Mouse (Mus musculus): ENCODE data around the gene Arid4a. TPM values are rescaled to one million over a fixed set of nuclear protein-coding genes. Genes with fewer than 3 reads are reported as not detected.

The Arid4a gene
- total and polyA plus RNA-seq, 3 experiments, result 12.4 to 57.5 (median 57.4) TPM

- 0 out of 2 replicates have a peak, but pooled peaks have one; percentile 2 for ATAC-seq (ENCODE audit: extremely low read depth, insufficient number of reproducible peaks, low FRiP score, poor library complexity, severe bottlenecking)
Measured at GRCm38 (mm10) chr12:71053031-71053430, 37.2 kb downstream of the Arid4a start.

GRCm38 (mm10) chr12:71053486-71053885 is 37.7 kb downstream of the Arid4a start:
- H3K9me3 ChIP-seq (replicated peaks), result no peaks in the 10 kb centered on the region
- ATAC-seq (ENCODE audit: extremely low read depth, insufficient number of reproducible peaks, low FRiP score, poor library complexity, severe bottlenecking) (no peak), DNase-seq (ENCODE audit: low spot score) (no peak)
- no peak for TF ChIP-seq CTCF (IDR thresholded peaks at IDR 0.05; ENCODE audit: low read depth, low read length)
- TF ChIP-seq GATA2 (IDR thresholded peaks at IDR 0.05; ENCODE audit: borderline replicate concordance, low read depth, low read length), result no peak
- no peak for TF ChIP-seq POLR2AphosphoS5 (IDR thresholded peaks at IDR 0.05; ENCODE audit: insufficient replicate concordance, low read depth, low read length)
- TF ChIP-seq GATA1 (IDR thresholded peaks at IDR 0.05; ENCODE audit: borderline replicate concordance, low read length), result no peak
- no peak for TF ChIP-seq TAL1 (conservative IDR thresholded peaks at IDR 0.05; ENCODE audit: low read depth, low read length)
- peaks cover 61% of the 10 kb centered on the region for H3K36me3 ChIP-seq (replicated peaks)
- H3K27me3 ChIP-seq (ENCODE audit: insufficient read depth, low read length), result no peaks in the 10 kb centered on the region
- H3K4me1 ChIP-seq (ENCODE audit: insufficient read depth, low read depth, low read length), result peaks cover 23% of the 10 kb centered on the region
- H3K4me3 ChIP-seq (ENCODE audit: low read depth, low read length), result no peak overlapping the region

More at GRCm38 (mm10) chr12:71053031-71053430, 37.2 kb downstream of the Arid4a start:
- no peaks in the 10 kb centered on the region for H3K27me3 ChIP-seq (ENCODE audit: insufficient read depth, low read length)
- H3K36me3 ChIP-seq (replicated peaks), result peaks cover 65% of the 10 kb centered on the region
- no peak for TF ChIP-seq POLR2AphosphoS5 (IDR thresholded peaks at IDR 0.05; ENCODE audit: insufficient replicate concordance, low read depth, low read length)
- no peak for TF ChIP-seq TAL1 (conservative IDR thresholded peaks at IDR 0.05; ENCODE audit: low read depth, low read length)
- no peak for TF ChIP-seq CTCF (IDR thresholded peaks at IDR 0.05; ENCODE audit: low read depth, low read length)
- no peak for TF ChIP-seq GATA2 (IDR thresholded peaks at IDR 0.05; ENCODE audit: borderline replicate concordance, low read depth, low read length)
- TF ChIP-seq GATA1 (IDR thresholded peaks at IDR 0.05; ENCODE audit: borderline replicate concordance, low read length), result no peak
- no peaks in the 10 kb centered on the region for H3K9me3 ChIP-seq (replicated peaks)
- no peak for DNase-seq (ENCODE audit: low spot score)
- peaks cover 26% of the 10 kb centered on the region for H3K4me1 ChIP-seq (ENCODE audit: insufficient read depth, low read depth, low read length)
- no peak overlapping the region for H3K4me3 ChIP-seq (ENCODE audit: low read depth, low read length)

- Histone ChIP-seq H3K27me3 (ENCODE audit: insufficient read depth, low read length) (no peaks in the 10 kb centered on the region), H3K4me1 (ENCODE audit: insufficient read depth, low read depth, low read length) (peaks cover 19% of the 10 kb centered on the region), H3K36me3 (replicated peaks) (peaks cover 66% of the 10 kb centered on the region), H3K9me3 (replicated peaks) (no peaks in the 10 kb centered on the region), H3K4me3 (ENCODE audit: low read depth, low read length) (no peak overlapping the region)
- DNase-seq (ENCODE audit: low spot score) (no peak), ATAC-seq (ENCODE audit: extremely low read depth, insufficient number of reproducible peaks, low FRiP score, poor library complexity, severe bottlenecking) (no peak)
- TF ChIP-seq TAL1 (conservative IDR thresholded peaks at IDR 0.05; ENCODE audit: low read depth, low read length) (no peak), GATA2 (IDR thresholded peaks at IDR 0.05; ENCODE audit: borderline replicate concordance, low read depth, low read length) (no peak), CTCF (IDR thresholded peaks at IDR 0.05; ENCODE audit: low read depth, low read length) (no peak), GATA1 (IDR thresholded peaks at IDR 0.05; ENCODE audit: borderline replicate concordance, low read length) (no peak), POLR2AphosphoS5 (IDR thresholded peaks at IDR 0.05; ENCODE audit: insufficient replicate concordance, low read depth, low read length) (no peak)
Measured at GRCm38 (mm10) chr12:71055537-71055936, 39.7 kb downstream of the Arid4a start.

GRCm38 (mm10) chr12:71059741-71060140 is 44.0 kb downstream of the Arid4a start:
- Histone ChIP-seq H3K9me3 (replicated peaks) (no peaks in the 10 kb centered on the region), H3K36me3 (replicated peaks) (peaks cover 79% of the 10 kb centered on the region), H3K4me1 (ENCODE audit: insufficient read depth, low read depth, low read length) (no peaks in the 10 kb centered on the region; the same call in 1 of the 2 replicates), H3K4me3 (ENCODE audit: low read depth, low read length) (no peak overlapping the region), H3K27me3 (ENCODE audit: insufficient read depth, low read length) (no peaks in the 10 kb centered on the region)
- no peak for TF ChIP-seq GATA2 (IDR thresholded peaks at IDR 0.05; ENCODE audit: borderline replicate concordance, low read depth, low read length)
- no peak for TF ChIP-seq TAL1 (conservative IDR thresholded peaks at IDR 0.05; ENCODE audit: low read depth, low read length)
- TF ChIP-seq CTCF (IDR thresholded peaks at IDR 0.05; ENCODE audit: low read depth, low read length), result no peak
- no peak for TF ChIP-seq GATA1 (IDR thresholded peaks at IDR 0.05; ENCODE audit: borderline replicate concordance, low read length)
- no peak for TF ChIP-seq POLR2AphosphoS5 (IDR thresholded peaks at IDR 0.05; ENCODE audit: insufficient replicate concordance, low read depth, low read length)
- ATAC-seq (ENCODE audit: extremely low read depth, insufficient number of reproducible peaks, low FRiP score, poor library complexity, severe bottlenecking), result no peak
- DNase-seq (ENCODE audit: low spot score), result no peak

GRCm38 (mm10) chr12:71069846-71070245 is 54.1 kb downstream of the Arid4a start:
- DNase-seq (ENCODE audit: low spot score) (no peak), ATAC-seq (ENCODE audit: extremely low read depth, insufficient number of reproducible peaks, low FRiP score, poor library complexity, severe bottlenecking) (no peak)
- peaks cover 92% of the 10 kb centered on the region for H3K36me3 ChIP-seq (replicated peaks)
- TF ChIP-seq CTCF (IDR thresholded peaks at IDR 0.05; ENCODE audit: low read depth, low read length) (no peak), GATA1 (IDR thresholded peaks at IDR 0.05; ENCODE audit: borderline replicate concordance, low read length) (no peak), TAL1 (conservative IDR thresholded peaks at IDR 0.05; ENCODE audit: low read depth, low read length) (no peak), GATA2 (IDR thresholded peaks at IDR 0.05; ENCODE audit: borderline replicate concordance, low read depth, low read length) (no peak), POLR2AphosphoS5 (IDR thresholded peaks at IDR 0.05; ENCODE audit: insufficient replicate concordance, low read depth, low read length) (no peak)
- no peaks in the 10 kb centered on the region for H3K27me3 ChIP-seq (ENCODE audit: insufficient read depth, low read length)
- H3K4me1 ChIP-seq (ENCODE audit: insufficient read depth, low read depth, low read length), result 0 out of 2 replicates have a peak, but pooled peaks cover 2% of the 10 kb centered on the region
- no peaks in the 10 kb centered on the region for H3K9me3 ChIP-seq (replicated peaks)
- H3K4me3 ChIP-seq (ENCODE audit: low read depth, low read length), result no peak overlapping the region

GRCm38 (mm10) chr12:71072048-71072447 is 56.3 kb downstream of the Arid4a start:
- DNase-seq (ENCODE audit: low spot score), result no peak
- H3K36me3 ChIP-seq (replicated peaks), result peaks cover 96% of the 10 kb centered on the region
- no peaks in the 10 kb centered on the region for H3K9me3 ChIP-seq (replicated peaks)
- H3K4me1 ChIP-seq (ENCODE audit: insufficient read depth, low read depth, low read length), result 0 out of 2 replicates have a peak, but pooled peaks cover 2% of the 10 kb centered on the region
- TF ChIP-seq CTCF (IDR thresholded peaks at IDR 0.05; ENCODE audit: low read depth, low read length), result no peak
- no peak for TF ChIP-seq GATA1 (IDR thresholded peaks at IDR 0.05; ENCODE audit: borderline replicate concordance, low read length)
- no peak for TF ChIP-seq TAL1 (conservative IDR thresholded peaks at IDR 0.05; ENCODE audit: low read depth, low read length)
- no peak for TF ChIP-seq POLR2AphosphoS5 (IDR thresholded peaks at IDR 0.05; ENCODE audit: insufficient replicate concordance, low read depth, low read length)
- TF ChIP-seq GATA2 (IDR thresholded peaks at IDR 0.05; ENCODE audit: borderline replicate concordance, low read depth, low read length), result no peak
- no peaks in the 10 kb centered on the region for H3K27me3 ChIP-seq (ENCODE audit: insufficient read depth, low read length)
- ATAC-seq (ENCODE audit: extremely low read depth, insufficient number of reproducible peaks, low FRiP score, poor library complexity, severe bottlenecking), result no peak
- H3K4me3 ChIP-seq (ENCODE audit: low read depth, low read length), result no peak overlapping the region

Data from G1E (cell line).